Mouse (Mus musculus): Measurements from ENCODE around the gene Capza1. TPM values are rescaled to one million over a fixed set of nuclear protein-coding genes. Genes with fewer than 3 reads are reported as not detected.

The Capza1 gene
- 41.9 TPM for polyA plus RNA-seq (2014; fragmentation: Illumina TruSeq; extraction: RNeasy Lipid Tissue Mini Kit (QIAGEN cat#74804); ENCODE audit: low read depth, low replicate concordance)

DNA sequence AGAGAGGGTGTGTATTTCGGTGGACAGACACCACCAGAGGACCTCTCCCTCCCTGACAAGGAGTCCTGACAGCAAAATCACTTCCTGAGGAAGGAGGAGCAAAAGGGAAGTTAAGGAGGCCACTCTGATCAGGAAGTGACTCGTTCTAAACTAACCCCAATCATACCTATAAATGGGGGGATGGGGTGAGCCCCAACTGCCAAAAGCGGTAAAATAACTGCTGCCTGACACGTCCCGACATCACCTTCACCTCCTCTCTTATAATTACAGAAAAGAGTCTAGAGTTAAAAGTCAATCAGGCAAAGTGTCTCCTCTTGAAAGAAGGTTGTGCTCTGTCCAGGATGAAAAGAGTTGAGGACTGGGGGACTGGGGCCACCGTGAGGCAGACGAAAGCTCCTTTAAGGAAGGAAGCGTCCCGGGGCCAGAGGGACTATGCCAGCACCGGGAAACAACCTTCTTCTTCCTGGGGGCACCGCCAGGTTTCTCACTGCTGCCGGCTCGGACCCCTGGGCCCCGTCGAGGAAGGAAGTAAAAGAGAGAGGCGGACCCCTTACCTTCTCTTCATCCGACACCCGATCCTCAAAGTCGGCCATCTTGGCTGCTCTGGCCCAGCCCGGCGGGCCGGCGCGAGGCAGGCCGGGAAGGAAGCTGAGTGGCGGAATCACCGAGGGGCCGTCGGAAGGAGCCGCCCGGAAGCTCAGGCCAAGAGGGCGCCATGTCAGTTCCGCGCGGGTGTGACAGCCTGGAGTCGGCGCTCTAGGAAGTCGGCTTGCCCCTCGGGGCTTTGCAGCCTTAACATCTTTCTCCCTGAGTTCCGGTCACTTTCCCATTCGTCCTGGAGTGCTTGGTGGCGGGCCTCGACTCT lies at the start of gene Capza1, which contains the start of gene St7l:
Gene Capza1 (minus strand): TSS at position 720 of the 865 bp plus-strand sequence.
Gene St7l (plus strand): TSS at position 220 of the 865 bp plus-strand sequence.

DNA sequence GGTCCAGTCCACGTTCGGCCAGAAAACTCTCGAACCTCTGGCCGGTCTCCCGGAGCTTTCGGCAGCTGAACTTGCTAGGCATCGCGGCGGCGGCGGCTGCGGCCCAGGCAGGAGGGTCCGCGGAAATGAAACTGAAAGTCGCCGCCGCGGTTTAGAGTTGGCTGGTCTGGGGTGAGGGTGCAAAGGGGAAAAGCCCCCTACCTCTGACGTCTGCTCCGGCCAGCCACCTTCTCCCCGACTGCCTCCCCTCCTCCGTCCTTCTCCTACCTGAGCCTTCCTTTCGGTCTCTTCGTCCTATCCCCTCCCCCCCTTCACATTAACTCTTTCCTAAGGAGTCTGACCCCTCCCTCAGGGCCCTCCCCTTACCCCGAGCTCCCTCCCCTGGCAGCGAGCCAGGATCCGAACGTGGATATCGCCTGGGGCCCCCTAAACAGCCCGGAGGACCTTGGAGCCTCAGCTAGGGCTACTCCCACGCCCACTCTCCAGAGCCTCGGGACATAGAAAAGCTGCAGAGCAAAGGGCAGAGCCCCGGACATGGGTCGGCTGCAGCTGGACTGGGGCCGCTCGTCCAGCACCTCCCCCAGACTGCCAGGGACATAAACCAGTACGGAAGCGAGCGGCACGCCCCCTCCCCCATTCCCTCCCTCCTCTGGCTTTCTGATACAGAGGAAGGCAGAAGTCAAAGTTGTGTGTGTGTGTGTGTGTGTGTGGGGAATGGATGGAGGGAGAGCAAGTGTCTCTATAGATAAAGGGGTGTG lies 46.1 kb downstream of the Capza1 start, which contains the start of gene Mov10:
Gene Mov10 (minus strand): TSS at position 573 of the 758 bp plus-strand sequence.

DNA sequence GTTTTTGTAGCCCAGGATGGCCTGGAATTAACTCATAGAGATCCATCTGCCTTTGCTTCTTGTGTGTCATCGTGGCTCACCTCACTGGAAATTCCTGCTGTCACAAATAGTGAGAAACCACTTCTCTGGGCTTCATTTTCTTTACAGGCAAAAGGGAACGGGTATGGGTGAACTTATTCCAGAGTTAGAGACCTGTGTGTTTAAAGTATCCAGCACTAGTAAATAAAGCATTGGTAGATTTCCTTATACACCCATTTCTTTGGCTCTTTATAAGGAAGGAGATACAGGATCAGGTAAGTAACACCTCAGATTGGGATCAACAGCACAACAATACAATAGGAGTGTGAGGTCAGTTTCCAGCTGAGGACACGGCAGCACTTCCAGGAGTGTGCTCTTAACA lies 76.2 kb downstream of the Capza1 start, which contains the start of gene Rhoc:
Gene Rhoc (plus strand): TSS at position 301 of the 400 bp plus-strand sequence.

DNA sequence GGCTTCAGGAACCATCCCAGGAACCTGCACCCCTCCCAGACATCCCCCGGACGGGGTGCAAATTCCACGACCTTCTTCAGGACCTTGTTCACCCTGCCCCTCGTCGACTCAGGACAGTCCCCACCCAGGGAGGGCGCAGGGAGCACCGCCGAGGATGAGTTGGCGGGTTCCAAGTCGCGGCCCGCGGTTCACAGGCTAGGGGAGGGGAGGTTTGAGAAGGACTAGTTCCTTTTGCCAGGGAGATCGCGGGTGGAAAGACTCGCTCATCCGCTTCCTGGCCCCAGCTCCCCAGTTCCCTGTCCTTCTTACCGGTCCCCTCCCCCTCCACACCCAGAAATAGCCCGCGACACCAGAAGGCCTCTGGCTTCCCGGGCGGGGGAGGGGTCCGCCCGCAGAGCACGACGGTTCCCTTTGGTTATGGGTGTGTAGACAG lies 82.8 kb downstream of the Capza1 start, which contains the start of gene Fam19a3:
Gene Fam19a3 (minus strand): TSS at position 370 of the 433 bp plus-strand sequence.

DNA sequence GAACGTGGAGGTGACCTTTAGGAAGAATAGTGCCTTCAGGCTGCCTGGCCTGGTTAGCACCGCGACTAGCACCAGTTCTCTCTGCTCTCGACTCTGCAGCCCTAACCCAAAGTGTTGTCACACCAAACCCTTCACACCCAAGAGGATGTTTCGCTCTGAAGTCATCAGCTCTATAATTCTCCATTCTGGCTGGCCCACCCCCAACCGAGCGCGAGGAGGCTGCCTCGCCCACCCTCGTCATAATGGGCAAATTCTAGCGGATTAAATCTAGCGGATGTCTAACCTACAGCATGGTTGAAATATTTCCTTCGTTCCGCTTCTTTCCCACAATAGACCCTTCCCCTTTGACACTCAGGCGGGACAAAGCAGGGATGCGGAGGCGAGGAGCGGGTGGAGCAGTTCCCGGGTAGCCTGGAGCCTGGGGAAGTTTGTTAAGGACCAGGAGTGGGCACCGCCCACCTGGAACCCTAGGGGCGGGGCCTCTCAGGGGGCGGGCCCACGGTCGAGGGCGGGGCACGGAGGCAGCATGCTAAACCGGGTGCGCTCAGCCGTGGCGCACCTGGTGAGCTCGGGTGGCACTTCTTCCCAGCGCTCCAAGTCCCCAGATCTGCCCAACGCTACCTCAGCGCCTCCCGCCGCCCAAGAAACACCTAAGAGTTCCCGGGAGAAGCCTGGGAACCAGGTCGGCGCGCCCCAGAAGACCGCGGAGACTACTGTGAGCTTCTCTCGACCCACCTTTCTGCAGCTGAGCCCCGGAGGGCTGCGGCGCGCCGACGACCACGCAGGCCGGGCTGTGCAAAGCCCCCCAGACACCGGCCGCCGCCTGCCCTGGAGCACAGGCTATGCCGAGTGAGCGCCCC lies 83.5 kb downstream of the Capza1 start, which contains the start of gene Ppm1j:
Gene Ppm1j (plus strand): TSS at position 496 of the 860 bp plus-strand sequence.

Other genes with a start within 250 kb of the Capza1 start
- 123 TPM for gene Slc16a1, start 225.8 kb downstream of the Capza1 start, polyA plus RNA-seq (2014; fragmentation: Illumina TruSeq; extraction: RNeasy Lipid Tissue Mini Kit (QIAGEN cat#74804); ENCODE audit: low read depth, low replicate concordance)
- gene Ppm1j, start 83.4 kb downstream of the Capza1 start, polyA plus RNA-seq (2014; fragmentation: Illumina TruSeq; extraction: RNeasy Lipid Tissue Mini Kit (QIAGEN cat#74804); ENCODE audit: low read depth, low replicate concordance), result 28.9 TPM
- gene Fam19a3, start 82.7 kb downstream of the Capza1 start, polyA plus RNA-seq (2014; fragmentation: Illumina TruSeq; extraction: RNeasy Lipid Tissue Mini Kit (QIAGEN cat#74804); ENCODE audit: low read depth, low replicate concordance), result 3.2 TPM
- 75.4 TPM for gene Rhoc, start 76.1 kb downstream of the Capza1 start, polyA plus RNA-seq (2014; fragmentation: Illumina TruSeq; extraction: RNeasy Lipid Tissue Mini Kit (QIAGEN cat#74804); ENCODE audit: low read depth, low replicate concordance)
- 5.5 TPM for gene Mov10, start 45.9 kb downstream of the Capza1 start, polyA plus RNA-seq (2014; fragmentation: Illumina TruSeq; extraction: RNeasy Lipid Tissue Mini Kit (QIAGEN cat#74804); ENCODE audit: low read depth, low replicate concordance)
- 13.0 TPM for gene St7l, start 500 bp downstream of the Capza1 start, polyA plus RNA-seq (2014; fragmentation: Illumina TruSeq; extraction: RNeasy Lipid Tissue Mini Kit (QIAGEN cat#74804); ENCODE audit: low read depth, low replicate concordance)
- gene Wnt2b, start 97.4 kb upstream of the Capza1 start, polyA plus RNA-seq (2014; fragmentation: Illumina TruSeq; extraction: RNeasy Lipid Tissue Mini Kit (QIAGEN cat#74804); ENCODE audit: low read depth, low replicate concordance), result 0.68 TPM
- 11.5 TPM for gene Cttnbp2nl, start 188.6 kb upstream of the Capza1 start, polyA plus RNA-seq (2014; fragmentation: Illumina TruSeq; extraction: RNeasy Lipid Tissue Mini Kit (QIAGEN cat#74804); ENCODE audit: low read depth, low replicate concordance)
- not detected for gene 4930564D02Rik, start 202.3 kb upstream of the Capza1 start, polyA plus RNA-seq (2014; fragmentation: Illumina TruSeq; extraction: RNeasy Lipid Tissue Mini Kit (QIAGEN cat#74804); ENCODE audit: low read depth, low replicate concordance)